Mouse (Mus musculus) liver, adult 2 months (tissue): ENCODE measurements around the gene Gpr55. TPM values are rescaled to one million over a fixed set of nuclear protein-coding genes. Genes with fewer than 3 reads are reported as not detected.

ENCODE experiments used
- DNase-seq: peaks from one replicate; pipeline ENCODE4 v3.0.0-alpha.2; 2011; ENCODE audit warnings: low read depth, low spot score; ENCODE audit errors: extremely low read depth
- H3K27ac ChIP-seq: fragments of 200-500 bp; replicated peaks from 2 replicates; pipeline ENCODE4 v1.5.1; 2012; ENCODE audit warnings: low read depth, mild to moderate bottlenecking, control low read depth, inconsistent platforms, low read length; ENCODE audit not compliant: insufficient read depth
- H3K27me3 ChIP-seq: fragments of 200-500 bp; 2 replicates; pipeline ENCODE4 v1.6.1; 2012; ENCODE audit warnings: mild to moderate bottlenecking, moderate library complexity, low read length, inconsistent platforms; ENCODE audit not compliant: control insufficient read depth, insufficient read depth
- H3K36me3 ChIP-seq: fragments of 200-500 bp; 2 replicates; pipeline ENCODE4 v1.6.1; 2012; ENCODE audit warnings: low read length, inconsistent platforms; ENCODE audit not compliant: control insufficient read depth, insufficient read depth
- H3K4me1 ChIP-seq: fragments of 200-500 bp; 2 replicates; pipeline ENCODE4 v1.6.1; 2011; ENCODE audit warnings: low read length; ENCODE audit not compliant: control insufficient read depth, insufficient read depth
- H3K4me3 ChIP-seq: fragments of 200-500 bp; 2 replicates; pipeline ENCODE4 v1.5.1; 2011; ENCODE audit warnings: low read depth, mild to moderate bottlenecking, control low read depth, low read length, moderate library complexity; ENCODE audit not compliant: insufficient read depth
- H3K79me2 ChIP-seq: fragments of 200-500 bp; 2 replicates; pipeline ENCODE4 v1.6.1; 2012; ENCODE audit warnings: inconsistent platforms, mild to moderate bottlenecking, low read length, moderate library complexity; ENCODE audit not compliant: control insufficient read depth, insufficient read depth
- H3K9ac ChIP-seq: fragments of 200-500 bp; 2 replicates; pipeline ENCODE4 v1.6.1; 2012; ENCODE audit warnings: low read depth, mild to moderate bottlenecking, control low read depth, inconsistent platforms, low read length
- CTCF ChIP-seq: fragments of 200-500 bp; IDR thresholded peaks from 2 replicates; pipeline ENCODE4 v1.5.1; 2011; ENCODE audit warnings: low read depth, low read length, control low read depth
- POLR2A ChIP-seq: fragments of 200-500 bp; IDR thresholded peaks from 2 replicates; pipeline ENCODE4 v1.6.1; 2011; ENCODE audit warnings: low read length, control low read depth; ENCODE audit not compliant: insufficient read depth; ENCODE audit errors: extremely low read depth
- WGBS: fragments of 180-500 bp; shearing (Covaris S2); methylation state at CpG from one replicate; pipeline ENCODE4 v1.1.7; 2018; 5-methylcytosine and 5-hydroxymethylcytosine counted together
- polyA plus RNA-seq: library from polyadenylated mRNA; depleted of rRNA; stranded (reverse); fragments of >200 nt; gene quantifications from 2 replicates; pipeline ENCODE4 v1.2.3, GENCODE M21; 2012
- total RNA-seq: library from RNA; depleted of rRNA; stranded (reverse); fragments of >200 nt; gene quantifications from 2 replicates; pipeline ENCODE4 v1.2.3, GENCODE M21; 2014

Gpr55 gene
- total and polyA plus RNA-seq, 2 experiments = 0.04 to 0.09 TPM

DNA sequence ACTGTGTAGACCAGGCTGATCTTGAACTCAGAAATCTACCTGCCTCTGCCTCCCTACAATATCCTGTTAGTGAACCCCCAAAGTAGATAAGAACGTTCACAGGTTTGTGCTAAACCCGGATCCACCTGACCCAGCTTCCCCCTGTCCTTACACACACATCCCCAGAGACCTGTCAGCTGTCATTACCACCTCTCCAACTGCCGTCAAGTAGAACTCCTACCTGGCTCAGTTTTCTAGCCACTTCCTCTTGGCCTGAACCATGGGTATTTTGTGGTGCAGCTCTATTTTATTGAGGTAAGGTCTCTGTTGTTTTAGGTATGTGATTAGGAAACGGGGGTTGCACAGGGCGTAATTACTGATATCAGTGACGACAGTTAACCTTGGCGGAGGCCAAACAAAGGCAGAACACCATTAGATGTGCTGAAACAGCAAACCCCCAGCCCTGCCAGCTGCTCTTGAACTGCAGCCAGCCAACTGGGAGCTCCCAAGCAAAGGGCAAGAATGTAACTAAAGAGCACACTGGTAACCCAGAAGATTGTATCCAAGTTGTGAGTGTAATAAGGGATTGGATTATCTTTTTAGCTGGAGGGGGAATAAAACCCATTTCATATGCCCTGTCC lies 21.0 kb upstream of the Gpr55 start:
- TF ChIP-seq CTCF (no peak), POLR2A (no peak)
- H3K9ac ChIP-seq = no peak overlapping the region
- H3K27ac ChIP-seq = no peak overlapping the region
- no peaks in the 10 kb centered on the region for H3K27me3 ChIP-seq
- H3K79me2 ChIP-seq = no peaks in the 10 kb centered on the region
- no peak overlapping the region for H3K4me3 ChIP-seq
- 15% methylated on average over 7 of the region's 7 CpGs for WGBS
- H3K4me1 ChIP-seq = 0 out of 2 replicates have a peak, but pooled peaks cover 2% of the 10 kb centered on the region
- peak; percentile 63 for DNase-seq
- no peaks in the 10 kb centered on the region for H3K36me3 ChIP-seq

DNA sequence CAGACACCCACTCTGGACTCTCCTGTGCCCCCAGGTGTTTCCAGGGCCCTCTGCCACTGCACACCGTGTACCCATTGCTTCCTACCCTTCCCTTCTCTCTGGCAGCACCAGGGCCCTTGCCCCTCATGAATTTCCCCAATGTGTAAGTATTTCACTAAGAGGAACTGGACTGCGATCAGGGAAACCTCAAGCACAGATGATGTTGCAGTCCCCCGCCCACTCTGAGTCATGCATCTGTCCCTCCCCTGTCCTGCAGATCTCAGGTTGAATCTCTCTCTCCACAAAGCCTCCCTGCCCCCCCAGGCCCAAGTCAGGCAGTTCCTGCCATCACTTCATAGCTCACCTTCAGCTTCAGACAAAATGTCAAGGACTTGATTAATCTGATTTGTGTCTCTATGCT lies 16.9 kb upstream of the Gpr55 start:
- Histone ChIP-seq H3K27ac (no peak overlapping the region), H3K4me3 (no peak overlapping the region), H3K9ac (no peak overlapping the region), H3K4me1 (0 out of 2 replicates have a peak, but pooled peaks cover 2% of the 10 kb centered on the region), H3K36me3 (no peaks in the 10 kb centered on the region), H3K27me3 (no peaks in the 10 kb centered on the region), H3K79me2 (no peaks in the 10 kb centered on the region)
- no peak for DNase-seq
- WGBS = 76% methylated on average over 3 of the region's 3 CpGs
- TF ChIP-seq POLR2A = no peak
- TF ChIP-seq CTCF = no peak

DNA sequence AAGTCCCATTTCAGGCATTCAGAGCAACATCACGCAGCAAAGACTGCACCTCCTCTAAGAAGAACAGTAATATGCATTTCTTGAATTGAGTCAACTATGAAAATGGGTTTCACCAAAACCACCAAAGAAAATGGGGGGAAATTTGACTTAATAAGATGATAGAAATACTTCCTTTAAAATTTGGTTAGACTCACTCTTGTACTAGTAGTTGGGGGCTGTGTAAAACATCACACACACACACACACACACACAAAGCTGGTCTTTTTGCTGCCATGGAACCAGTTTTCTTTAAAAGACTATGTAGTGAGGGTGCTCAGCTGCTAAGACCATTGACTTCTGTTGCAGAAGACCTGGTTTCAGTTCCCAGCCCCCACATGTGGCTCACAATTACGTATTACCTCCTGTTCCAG lies 12.7 kb upstream of the Gpr55 start:
- no peaks in the 10 kb centered on the region for H3K79me2 ChIP-seq
- WGBS = 95% methylated on average over 2 of the region's 2 CpGs
- no peak for TF ChIP-seq POLR2A
- TF ChIP-seq CTCF = no peak
- no peak overlapping the region for H3K4me3 ChIP-seq
- no peak overlapping the region for H3K27ac ChIP-seq
- H3K27me3 ChIP-seq = no peaks in the 10 kb centered on the region
- H3K9ac ChIP-seq = no peak overlapping the region
- H3K4me1 ChIP-seq = no peaks in the 10 kb centered on the region
- no peak for DNase-seq
- H3K36me3 ChIP-seq = no peaks in the 10 kb centered on the region

DNA sequence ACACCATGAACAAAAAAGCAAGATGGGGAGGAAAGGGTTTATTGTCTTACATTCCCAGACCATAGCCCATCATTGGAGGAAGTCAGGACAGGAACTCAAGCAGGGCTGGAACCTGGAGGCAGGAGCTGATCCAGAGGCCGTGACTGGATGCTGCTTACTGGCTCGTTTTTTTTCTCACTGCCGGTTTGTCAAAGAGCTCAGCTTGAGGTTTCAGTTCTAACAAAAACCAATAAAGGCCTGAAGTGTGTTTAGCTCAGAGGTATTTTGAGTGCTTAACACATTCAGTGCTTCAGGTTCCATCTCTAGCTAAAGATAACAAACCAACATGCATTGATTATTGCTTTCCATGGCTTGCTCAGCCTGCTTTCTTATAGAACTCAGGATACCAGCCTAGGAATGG lies 11.5 kb upstream of the Gpr55 start:
- H3K79me2 ChIP-seq = no peaks in the 10 kb centered on the region
- H3K27ac ChIP-seq = no peak overlapping the region
- WGBS = 64% methylated on average over 3 of the region's 3 CpGs
- H3K27me3 ChIP-seq = no peaks in the 10 kb centered on the region
- no peaks in the 10 kb centered on the region for H3K36me3 ChIP-seq
- H3K4me1 ChIP-seq = no peaks in the 10 kb centered on the region
- no peak overlapping the region for H3K4me3 ChIP-seq
- TF ChIP-seq CTCF (no peak), POLR2A (no peak)
- no peak for DNase-seq
- no peak overlapping the region for H3K9ac ChIP-seq

DNA sequence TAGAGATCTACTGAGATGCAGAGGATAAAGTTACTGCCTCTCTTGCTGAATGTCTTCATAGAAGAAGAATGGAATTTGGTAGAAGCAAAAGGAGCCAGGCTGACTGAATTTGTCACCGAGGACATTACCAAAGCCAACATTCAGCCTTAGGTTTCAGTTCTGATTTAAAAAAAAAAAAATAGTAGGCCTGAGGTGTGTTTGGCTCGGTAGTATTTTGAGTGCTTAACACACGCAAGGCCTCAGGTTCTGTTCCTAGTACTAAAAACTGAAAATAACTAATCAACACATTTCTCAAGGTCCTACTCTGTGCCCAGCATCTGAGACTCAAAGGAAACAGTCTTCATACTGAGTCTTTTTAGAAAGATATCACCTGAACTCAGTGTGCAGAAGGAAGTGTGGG lies 10.3 kb upstream of the Gpr55 start:
- Histone ChIP-seq H3K27me3 (no peaks in the 10 kb centered on the region), H3K36me3 (no peaks in the 10 kb centered on the region), H3K9ac (no peak overlapping the region), H3K4me1 (no peaks in the 10 kb centered on the region), H3K27ac (no peak overlapping the region), H3K79me2 (no peaks in the 10 kb centered on the region), H3K4me3 (no peak overlapping the region)
- WGBS = 95% methylated on average over 3 of the region's 3 CpGs
- TF ChIP-seq POLR2A (no peak), CTCF (no peak)
- no peak for DNase-seq

DNA sequence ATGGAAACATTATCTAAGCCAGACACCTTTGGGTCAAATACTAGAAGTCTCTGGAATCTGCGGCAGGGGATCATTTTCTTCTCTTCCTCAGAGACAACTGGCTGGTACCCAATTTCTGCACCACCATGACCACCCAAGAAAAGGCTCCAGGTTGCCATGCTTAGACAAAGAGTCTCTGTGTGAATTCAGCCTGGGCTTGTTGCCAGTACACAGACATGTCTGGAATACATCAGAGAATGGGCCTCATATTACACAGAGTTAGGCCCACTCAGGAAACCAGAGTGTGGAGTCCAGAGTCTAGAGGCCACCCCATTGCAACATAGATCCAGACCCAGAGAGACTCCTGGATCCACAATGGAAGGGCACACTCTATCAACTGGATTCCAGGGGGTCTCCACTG lies 8.7 kb upstream of the Gpr55 start:
- 92% methylated on average over 1 of the region's 1 CpGs for WGBS
- no peak overlapping the region for H3K4me3 ChIP-seq

More for the DNA sequence above, 8.7 kb upstream of the Gpr55 start:
- H3K27ac ChIP-seq = no peak overlapping the region
- no peaks in the 10 kb centered on the region for H3K27me3 ChIP-seq
- no peaks in the 10 kb centered on the region for H3K4me1 ChIP-seq
- H3K9ac ChIP-seq = no peak overlapping the region
- H3K79me2 ChIP-seq = no peaks in the 10 kb centered on the region
- TF ChIP-seq CTCF (no peak), POLR2A (no peak)
- no peaks in the 10 kb centered on the region for H3K36me3 ChIP-seq
- DNase-seq = no peak
